ENCODE assay signal across 8 mouse cellular contexts in the genomic region with DNA sequence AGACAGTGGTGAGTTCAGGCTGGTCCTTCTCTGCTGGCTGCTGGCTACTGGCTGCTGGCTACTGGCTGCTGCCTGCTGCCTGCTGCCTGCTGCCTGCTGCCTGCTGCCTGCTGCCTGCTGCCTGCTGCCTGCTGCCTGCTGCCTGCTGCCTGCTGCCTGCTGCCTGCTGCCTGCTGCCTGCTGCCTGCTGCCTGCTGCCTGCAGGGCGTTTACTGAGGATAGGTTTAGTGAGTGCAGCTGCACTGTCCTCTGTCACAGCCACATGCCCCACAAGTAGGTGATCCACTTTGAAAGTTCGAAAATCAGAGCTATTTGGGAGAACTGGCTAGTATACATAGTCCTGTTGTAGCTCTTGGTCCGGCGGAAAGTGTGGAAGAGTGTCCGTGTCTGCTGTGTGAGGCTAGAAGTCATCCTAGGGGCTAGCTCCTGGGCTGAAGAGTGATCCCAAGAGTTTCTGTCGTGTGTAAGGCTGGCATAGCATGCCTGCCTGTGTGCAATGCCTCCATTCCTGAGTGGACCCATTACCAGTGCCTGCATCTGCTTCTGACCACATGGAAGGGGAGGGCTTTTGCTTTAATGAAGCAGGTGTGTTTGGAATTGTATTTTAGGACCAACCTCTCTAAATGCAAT. TPM values are rescaled to one million over a fixed set of nuclear protein-coding genes. Genes with fewer than 3 reads are reported as not detected.
DNase-seq lines count a peak whose midpoint lies in the region; ATAC-seq and TF ChIP-seq lines count a peak whose summit lies in the region.

No protein-coding gene starts in this region.

- intact Hi-C loops in left cerebral cortex, postnatal 25 days (cut with DNase I), result loop anchor here (5.0 kb wide), 1 partner anchor 454 kb away; no protein-coding TSS in a partner anchor

- H3K9ac ChIP-seq in embryonic facial prominence, embryonic 15.5 days, result no peak overlapping the region
- H3K9ac ChIP-seq in liver, embryonic 15.5 days, result no peak overlapping the region

- peak; percentile 12 for DNase-seq in CD4-positive, CD25-positive, alpha-beta regulatory T cell, adult 2 months (ENCODE audit: low read depth, low spot score)
- DNase-seq in layer of hippocampus, adult 2 months (ENCODE audit: low spot score in 2 of 2), result no peak
- DNase-seq in layer of hippocampus, postnatal 25 days (ENCODE audit: extremely low spot score in 1 of 2, low spot score in 1 of 2), result no peak
- DNase-seq in left cerebral cortex, postnatal 25 days (ENCODE audit: low spot score in 2 of 2), result no peak
- no peak for DNase-seq in right cerebral cortex, postnatal 4 days

- no peaks in the 10 kb centered on the region for H3K9me3 ChIP-seq in embryonic facial prominence, embryonic 15.5 days (replicated peaks)
- H3K9me3 ChIP-seq in liver, embryonic 15.5 days (replicated peaks), result no peaks in the 10 kb centered on the region

- H3K4me1 ChIP-seq in embryonic facial prominence, embryonic 15.5 days, result peaks cover 20% of the 10 kb centered on the region
- H3K4me1 ChIP-seq in liver, embryonic 15.5 days (replicated peaks), result peaks cover 38% of the 10 kb centered on the region

- peaks cover 5% of the 10 kb centered on the region; the same call in 1 of the 2 replicates for H3K36me3 ChIP-seq in embryonic facial prominence, embryonic 15.5 days
- no peaks in the 10 kb centered on the region for H3K36me3 ChIP-seq in liver, embryonic 15.5 days (replicated peaks)

- no peak overlapping the region for H3K4me3 ChIP-seq in layer of hippocampus, adult 2 months
- no peak overlapping the region for H3K4me3 ChIP-seq in embryonic facial prominence, embryonic 15.5 days (replicated peaks)
- no peak overlapping the region for H3K4me3 ChIP-seq in liver, embryonic 15.5 days (replicated peaks)

- peak overlapping the region; percentile 55; the same call in 1 of the 2 replicates for H3K27ac ChIP-seq in layer of hippocampus, adult 2 months
- H3K27ac ChIP-seq in embryonic facial prominence, embryonic 15.5 days (replicated peaks), result peak overlapping the region; percentile 48; the same call in 1 of the 2 replicates
- H3K27ac ChIP-seq in liver, embryonic 15.5 days (replicated peaks), result 0 out of 2 replicates have a peak overlapping the region, but pooled peaks have one; percentile 7

- no peak for TF ChIP-seq CTCF in layer of hippocampus, adult 2 months (conservative IDR thresholded peaks at IDR 0.05)

- no peak for ATAC-seq in CD4-positive, CD25-positive, alpha-beta regulatory T cell, adult 4 months
- no peak for ATAC-seq in embryonic facial prominence, embryonic 15.5 days (ENCODE audit: insufficient number of reproducible peaks, low FRiP score, low TSS enrichment, low read depth)
- ATAC-seq in liver, embryonic 15.5 days (ENCODE audit: insufficient read depth), result no peak

- 73% methylated on average over 6 of the region's 6 CpGs for WGBS in embryonic facial prominence, embryonic 15.5 days
- 47% methylated on average over 6 of the region's 6 CpGs for WGBS in liver, embryonic 15.5 days (ENCODE audit: insufficient replicate concordance)

- H3K4me2 ChIP-seq in embryonic facial prominence, embryonic 15.5 days (replicated peaks), result no peak overlapping the region
- H3K4me2 ChIP-seq in liver, embryonic 15.5 days, result no peak overlapping the region

- no peaks in the 10 kb centered on the region for H3K27me3 ChIP-seq in embryonic facial prominence, embryonic 15.5 days
- no peaks in the 10 kb centered on the region for H3K27me3 ChIP-seq in liver, embryonic 15.5 days

RNA-seq across cellular contexts. Expression of gene Snx9, which starts 45.2 kb away (rescaled TPM):
- 1 to 10 TPM; 4.3 to 4.9 TPM for polyA plus RNA-seq in CD4-positive, CD25-positive, alpha-beta regulatory T cell, adult 4 months (2017; shearing (Covaris generic))
- 10 to 100 TPM; 15.6 to 16.1 TPM for total RNA-seq in layer of hippocampus, adult 2 months (2021)
- 10 to 100 TPM; 11.9 to 12.4 TPM for total RNA-seq in layer of hippocampus, postnatal 25 days (2021)
- 31.0 and 33.3 TPM in 2 replicates for polyA plus RNA-seq in embryonic facial prominence, embryonic 15.5 days (2015; fragmentation: Nextera tagmentation; extraction: Ambion mirVana)
- polyA plus RNA-seq in liver, embryonic 15.5 days (2015; fragmentation: Nextera tagmentation; extraction: Ambion mirVana), result 11.9 and 13.4 TPM in 2 replicates
- 10 to 100 TPM; 13.1 to 13.2 TPM for total RNA-seq in left cerebral cortex, postnatal 25 days (2021)

RNA-seq across cellular contexts. Expression of gene Synj2, which starts 54.8 kb away (rescaled TPM):
- 10 to 100 TPM; 11.3 to 19.9 TPM for polyA plus RNA-seq in CD4-positive, CD25-positive, alpha-beta regulatory T cell, adult 4 months (2017; shearing (Covaris generic))
- total RNA-seq in layer of hippocampus, adult 2 months (2021), result 10 to 100 TPM; 54.1 to 62.2 TPM
- total RNA-seq in layer of hippocampus, postnatal 25 days (2021), result 10 to 100 TPM; 59.7 to 59.9 TPM
- 3.1 and 4.0 TPM in 2 replicates for polyA plus RNA-seq in embryonic facial prominence, embryonic 15.5 days (2015; fragmentation: Nextera tagmentation; extraction: Ambion mirVana)
- 2.4 and 2.6 TPM in 2 replicates for polyA plus RNA-seq in liver, embryonic 15.5 days (2015; fragmentation: Nextera tagmentation; extraction: Ambion mirVana)
- total RNA-seq in left cerebral cortex, postnatal 25 days (2021), result 100 to 1,000 TPM in 1 of 2 experiments, 10 to 100 TPM in 1; 84.0 to 123 TPM
